Mouse (Mus musculus) gastrocnemius, adult 2 months (tissue): Measurements from ENCODE around the gene Dok5. TPM values are rescaled to one million over a fixed set of nuclear protein-coding genes. Genes with fewer than 3 reads are reported as not detected.

Source experiments
- DNase-seq: peaks from one replicate; pipeline ENCODE4 v3.0.0; 2022
- H3K27ac ChIP-seq: fragments of 200-600 bp; 2 replicates; pipeline ENCODE4 v1.8.1; 2022; ENCODE audit warnings: mild to moderate bottlenecking
- H3K4me3 ChIP-seq: fragments of 200-600 bp; 2 replicates; pipeline ENCODE4 v1.8.1; 2022; ENCODE audit warnings: mild to moderate bottlenecking, moderate library complexity
- CTCF ChIP-seq: fragments of 200-600 bp; IDR thresholded peaks from 2 replicates; pipeline ENCODE4 v1.8.1; 2022; ENCODE audit warnings: antibody characterized with exemption, mild to moderate bottlenecking, moderate library complexity
- intact Hi-C: fragments of 180-260 bp; cut with DNase I; formaldehyde crosslinking; loops from one replicate; pipeline ENCODE4 v1.15.1; 2025
- total RNA-seq, 2 experiments: library from RNA; stranded (reverse); gene quantifications; 2 replicates each; pipeline ENCODE4 v1.2.3; 2021

Gene Dok5
- total RNA-seq, 2 experiments from 2014 or later = 2.9 to 3.8 TPM

DNA sequence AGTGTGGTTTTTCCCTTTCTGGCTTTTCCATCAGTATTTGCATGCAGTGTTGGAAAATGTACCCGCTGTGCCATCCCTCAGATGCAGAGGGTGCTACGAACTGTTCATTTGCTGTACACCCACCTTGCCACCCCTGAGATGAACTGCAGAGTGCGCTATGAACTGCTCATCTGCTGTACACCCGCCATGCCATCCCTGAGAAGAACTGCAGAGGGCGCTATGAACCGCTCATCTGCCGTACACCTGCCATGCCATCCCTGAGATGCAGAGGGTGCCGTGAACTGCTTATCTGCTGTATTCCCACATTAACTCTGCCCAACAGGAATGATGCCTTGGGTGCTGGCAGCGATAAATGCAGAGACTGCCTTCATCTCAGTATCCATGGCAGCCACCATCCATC lies 171.8 kb downstream of the Dok5 start:
- no peak for TF ChIP-seq CTCF
- intact Hi-C loops = no loop called here
- H3K27ac ChIP-seq = no peak overlapping the region
- DNase-seq = no peak
- H3K4me3 ChIP-seq = no peak overlapping the region

DNA sequence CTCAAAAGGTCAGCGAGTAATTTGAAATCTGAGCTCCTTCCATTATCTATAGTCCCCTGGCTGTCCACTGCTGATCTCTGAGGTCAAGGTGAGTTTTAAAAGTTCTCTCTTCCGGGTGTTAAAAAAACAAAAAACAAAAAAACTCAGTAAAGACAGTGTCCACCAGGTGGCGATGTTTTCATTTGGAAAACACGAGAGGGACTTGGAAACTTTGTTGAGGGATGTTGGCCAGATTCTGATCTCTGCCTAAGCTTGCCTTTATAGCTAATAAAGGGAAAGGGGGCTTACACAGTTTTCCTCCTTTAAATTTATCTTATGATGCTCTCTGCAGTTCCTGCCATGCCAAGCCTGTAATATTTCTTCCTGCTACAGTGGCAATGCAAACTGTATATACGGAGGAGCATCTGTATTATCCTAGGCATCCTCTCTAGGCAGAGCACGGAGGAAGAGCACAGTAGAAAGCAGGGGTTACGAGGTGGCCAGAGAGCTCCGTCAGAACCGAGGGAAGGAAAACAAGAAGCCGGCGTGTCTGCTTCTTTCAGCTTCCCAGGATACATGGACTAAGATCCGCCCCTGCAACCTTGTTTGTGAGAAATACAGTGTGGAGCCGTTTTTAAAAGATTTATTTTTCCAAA lies 181.1 kb downstream of the Dok5 start:
- intact Hi-C loops = loop anchor here (10.0 kb wide), 1 partner anchor 1302 kb away; no protein-coding TSS in a partner anchor
- Histone ChIP-seq H3K27ac (no peak overlapping the region), H3K4me3 (peak overlapping the region; percentile 29)
- peak; percentile 73 for TF ChIP-seq CTCF
- no peak for DNase-seq

DNA sequence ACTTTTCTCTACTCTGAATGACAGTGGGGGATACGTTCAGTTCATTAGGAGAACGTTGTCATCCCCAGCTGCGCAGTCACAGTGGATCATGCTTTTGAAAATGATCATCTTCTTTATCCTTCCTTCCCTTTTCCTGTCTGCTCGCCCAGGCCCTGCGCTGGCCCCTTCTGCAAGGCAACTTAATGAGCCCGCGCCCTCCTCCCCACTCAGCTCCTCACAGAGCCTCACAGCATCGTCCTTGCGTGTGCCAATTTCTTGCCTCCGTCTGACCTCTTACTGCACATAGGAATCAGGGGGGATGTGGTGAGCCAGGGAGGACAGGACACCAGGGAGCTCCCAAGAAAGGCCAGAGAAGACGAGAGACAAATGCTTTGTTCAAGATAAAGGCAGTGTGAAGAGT lies 182.3 kb downstream of the Dok5 start:
- H3K4me3 ChIP-seq = no peak overlapping the region
- TF ChIP-seq CTCF = no peak
- intact Hi-C loops = loop anchor here (10.0 kb wide), 1 partner anchor 1301 kb away; no protein-coding TSS in a partner anchor
- H3K27ac ChIP-seq = no peak overlapping the region
- no peak for DNase-seq

DNA sequence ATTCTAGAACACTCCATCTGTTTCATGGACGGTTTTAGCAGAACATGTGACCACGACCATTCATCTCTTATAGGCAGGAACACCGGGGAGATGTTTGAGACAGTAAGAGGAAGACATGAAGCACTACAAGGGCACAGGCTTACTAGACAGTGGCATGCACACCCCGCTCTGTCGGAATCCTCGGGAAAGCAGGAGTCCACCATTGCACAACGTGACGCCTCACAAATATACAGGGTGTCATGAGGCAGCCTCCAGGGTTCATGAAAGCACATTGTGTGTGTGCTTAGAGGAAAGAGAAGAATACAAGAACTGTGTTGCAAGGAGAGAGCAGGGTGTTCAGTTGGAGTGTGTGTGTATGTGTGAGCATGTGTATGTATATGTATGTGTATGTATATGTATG lies 184.0 kb downstream of the Dok5 start:
- H3K4me3 ChIP-seq = no peak overlapping the region
- no peak for DNase-seq
- no peak overlapping the region for H3K27ac ChIP-seq
- intact Hi-C loops = loop anchor here (10.0 kb wide), 1 partner anchor 1299 kb away; no protein-coding TSS in a partner anchor
- no peak for TF ChIP-seq CTCF

DNA sequence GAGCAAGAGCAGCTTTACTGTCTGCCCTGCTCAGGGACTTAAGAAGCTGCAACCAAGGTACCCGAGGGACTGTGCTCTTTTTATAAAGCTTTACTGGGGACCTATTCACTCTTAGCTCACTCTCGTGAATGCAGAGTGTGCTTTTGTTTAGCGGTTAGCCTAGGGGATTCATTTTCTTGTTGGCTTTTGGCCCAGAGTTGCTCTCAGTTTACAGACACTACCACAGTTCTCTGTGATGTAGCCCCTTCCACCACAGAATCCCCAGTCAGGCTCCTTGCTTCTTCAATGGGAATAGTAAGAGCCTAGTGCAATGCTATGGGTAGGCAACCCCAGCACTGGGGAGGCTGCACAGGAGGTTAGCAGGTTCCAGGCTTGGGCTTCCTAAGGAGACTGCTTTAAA lies 190.7 kb downstream of the Dok5 start:
- Histone ChIP-seq H3K4me3 (no peak overlapping the region), H3K27ac (peak overlapping the region; percentile 40; the same call in 1 of the 2 replicates)
- intact Hi-C loops = no loop called here
- TF ChIP-seq CTCF = no peak
- no peak for DNase-seq

DNA sequence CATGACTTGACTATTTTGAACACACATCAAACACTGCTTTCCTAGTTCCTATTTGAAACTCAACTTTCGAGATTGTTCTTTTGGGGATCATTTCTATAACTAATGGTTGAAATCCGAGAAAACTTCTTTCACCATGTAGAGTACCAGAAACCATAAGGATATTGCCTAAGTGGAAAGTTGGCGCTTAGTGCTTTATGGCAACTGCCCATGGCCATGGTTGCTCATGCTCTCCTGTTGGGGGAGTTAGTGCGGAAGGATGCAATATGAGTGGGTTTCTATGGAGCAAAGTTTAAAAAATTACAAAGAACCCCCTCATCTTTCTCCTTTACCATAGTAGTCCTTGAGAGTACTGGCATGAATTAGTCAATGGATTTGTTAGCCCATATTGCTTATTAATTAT lies 192.5 kb downstream of the Dok5 start:
- no peak for TF ChIP-seq CTCF
- Histone ChIP-seq H3K27ac (no peak overlapping the region), H3K4me3 (no peak overlapping the region)
- intact Hi-C loops = no loop called here
- DNase-seq = no peak

DNA sequence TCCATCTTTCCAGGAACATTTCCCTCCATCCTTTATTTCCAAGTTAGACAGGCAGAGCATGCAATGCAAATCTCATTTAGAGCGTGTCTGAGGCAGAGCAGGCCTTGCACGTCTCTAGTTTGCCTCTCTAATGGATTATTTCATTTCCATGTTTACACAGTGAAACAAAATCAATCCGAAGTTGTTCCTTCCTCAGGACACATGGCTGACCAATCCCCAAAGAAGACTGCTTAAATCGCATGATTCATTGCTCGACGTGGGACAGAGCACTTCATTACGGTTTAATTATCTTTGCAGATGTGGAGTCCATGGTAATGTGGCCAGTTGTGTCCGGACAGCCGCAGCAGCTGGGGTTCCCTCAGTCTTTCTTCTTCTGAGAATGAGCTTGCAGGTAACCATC lies 194.6 kb downstream of the Dok5 start:
- intact Hi-C loops = no loop called here
- no peak for DNase-seq
- H3K4me3 ChIP-seq = no peak overlapping the region
- no peak for TF ChIP-seq CTCF
- H3K27ac ChIP-seq = no peak overlapping the region

Other genes starting within 250 kb of the Dok5 start
- gene Pfdn4, start 235.4 kb upstream of the Dok5 start, total RNA-seq = 10 to 100 TPM; 11.8 to 14.4 TPM
- not detected for gene Cyp24a1, start 234.7 kb upstream of the Dok5 start, total RNA-seq
- not detected for gene 4930470P17Rik, start 129.8 kb upstream of the Dok5 start, total RNA-seq